Mouse (Mus musculus): ENCODE results near the gene Mcl1.
"Not testable (repeated sequence)": the region's sequence is repeated elsewhere in the genome, so short reads cannot be mapped to it uniquely, and the experiment has no call there.

Gene Mcl1

DNA sequence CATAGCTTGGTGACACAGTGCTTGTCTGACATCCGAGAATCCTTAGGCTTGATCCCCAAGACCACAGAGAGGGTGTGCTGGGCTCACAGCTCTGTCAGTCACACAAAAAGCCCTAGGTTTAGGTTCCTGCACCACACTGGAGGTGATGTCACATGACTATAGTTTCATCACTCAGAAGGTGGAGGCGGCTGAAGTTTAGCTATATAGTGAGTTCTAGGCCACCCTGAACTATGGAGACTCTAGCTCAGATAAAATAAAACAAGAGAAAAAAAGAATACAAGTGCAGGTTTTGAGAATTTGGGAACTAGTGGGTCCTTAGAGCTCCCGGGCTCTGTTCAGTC is 7.6 kb upstream of the Mcl1 start:
- DNase-seq: no peak

DNA sequence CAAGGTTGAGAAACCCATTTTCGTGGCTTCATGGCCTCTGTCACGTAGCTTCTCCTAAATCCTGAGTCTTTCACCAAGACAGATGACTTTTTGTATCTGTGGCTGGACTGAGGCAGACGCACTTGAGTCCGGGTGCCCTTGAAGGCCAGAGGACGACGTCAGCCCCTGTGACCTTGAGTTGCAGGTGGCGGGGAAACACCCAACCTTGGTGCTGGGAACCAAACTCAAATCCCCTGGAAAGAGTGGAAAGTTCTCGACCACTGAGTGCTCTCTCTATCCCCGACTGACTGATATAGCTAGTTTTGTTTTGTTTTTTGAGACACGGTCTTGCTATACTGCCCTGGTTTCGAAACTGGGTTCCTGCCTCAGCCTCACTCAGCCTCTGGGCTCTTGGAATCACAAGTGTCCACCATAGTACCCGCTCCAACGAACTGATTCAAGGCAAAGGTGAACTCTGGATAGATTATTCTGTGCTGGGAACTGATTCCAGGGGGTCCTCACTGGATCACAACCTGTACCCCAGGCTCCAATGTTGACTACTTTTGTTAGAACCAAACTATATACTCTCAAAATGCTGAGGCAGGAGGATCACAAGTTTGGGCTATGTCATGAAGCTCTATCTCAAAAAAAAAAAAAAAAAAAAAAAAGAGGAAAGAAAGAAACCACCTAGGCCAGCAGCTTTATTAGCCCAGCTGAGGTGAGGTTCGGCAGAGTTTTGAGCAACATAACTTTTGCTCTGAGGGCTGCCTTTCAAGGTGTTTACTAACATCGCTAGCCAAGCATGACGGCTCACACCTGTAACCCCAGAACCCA is 7.0 kb upstream of the Mcl1 start:
- no peak for DNase-seq

DNA sequence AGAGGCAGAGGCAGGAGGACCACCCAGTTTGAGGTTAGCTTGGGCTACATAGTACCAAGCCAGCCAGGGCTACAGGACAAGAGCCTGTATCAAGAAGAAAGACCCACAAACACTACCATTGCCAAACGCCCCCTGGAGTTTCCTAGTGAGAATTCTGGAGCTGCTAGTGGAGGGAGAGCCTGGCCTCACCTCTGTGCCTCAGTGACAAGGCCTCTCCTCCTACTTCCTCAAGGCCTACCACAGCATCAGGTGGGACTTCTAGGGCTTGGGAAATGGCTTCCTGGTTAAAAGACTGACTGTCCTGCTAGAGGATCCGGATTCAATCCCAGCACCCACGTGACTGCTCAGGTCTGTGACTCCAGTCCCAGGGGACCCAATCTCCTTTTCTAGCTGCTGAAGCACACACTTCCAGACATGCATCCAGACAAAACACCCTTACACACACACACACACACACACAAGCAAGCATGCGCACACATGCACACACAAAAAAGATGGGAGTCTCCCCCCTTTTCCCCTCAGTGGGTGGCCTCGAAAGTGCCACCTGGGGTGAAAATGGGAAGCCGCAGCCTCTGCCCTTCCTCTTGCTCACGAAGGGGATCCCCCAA is 6.3 kb upstream of the Mcl1 start:
- DNase-seq: peak; percentile 42

DNA sequence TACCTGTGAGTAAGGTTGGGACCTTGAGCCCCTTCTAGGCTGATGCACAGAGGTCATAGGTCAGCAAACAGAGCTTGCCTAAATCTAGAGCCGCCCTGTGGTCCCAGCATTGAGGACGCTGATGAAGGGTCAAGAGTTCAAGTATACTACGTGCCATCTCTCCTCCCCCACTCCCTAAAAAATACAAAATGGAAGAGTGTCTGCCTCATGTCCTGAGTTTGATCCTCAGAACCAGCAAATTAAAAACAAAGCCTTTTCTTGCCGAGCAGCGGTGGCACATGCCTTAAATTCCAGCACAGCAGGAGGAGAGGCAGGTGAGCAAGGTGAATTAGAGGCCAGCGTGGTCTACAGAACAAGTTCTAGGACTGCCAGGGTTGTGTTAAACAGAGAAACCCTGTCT is 5.7 kb upstream of the Mcl1 start:
- no peak for DNase-seq

DNA sequence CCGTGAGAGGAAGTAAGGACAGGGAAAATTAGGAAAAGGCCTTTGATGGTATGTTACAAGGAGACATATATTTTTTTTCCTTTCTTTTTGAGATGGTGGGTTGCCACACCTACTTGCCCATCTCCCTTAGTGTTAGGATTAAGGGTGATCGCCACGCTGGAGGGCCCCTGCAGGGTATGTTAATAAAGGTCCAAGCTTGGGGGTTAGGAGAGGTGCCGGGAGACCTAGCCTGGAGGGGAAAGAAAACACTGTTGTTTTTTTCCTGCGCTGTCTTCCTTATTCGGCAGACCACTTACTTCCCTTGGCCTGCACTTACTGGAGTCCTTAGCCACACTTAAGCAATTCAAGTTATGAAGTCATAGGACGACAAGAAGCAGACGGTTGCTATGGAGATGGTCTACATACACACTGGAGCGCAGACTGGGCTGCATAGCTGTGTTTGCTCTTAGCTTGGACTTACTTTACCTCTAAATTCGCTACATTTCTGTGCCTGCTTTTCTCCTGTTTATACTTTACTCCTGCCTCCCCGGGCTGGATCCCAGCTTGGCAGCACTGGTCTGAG is 5.0 kb upstream of the Mcl1 start:
- DNase-seq: no peak

DNA sequence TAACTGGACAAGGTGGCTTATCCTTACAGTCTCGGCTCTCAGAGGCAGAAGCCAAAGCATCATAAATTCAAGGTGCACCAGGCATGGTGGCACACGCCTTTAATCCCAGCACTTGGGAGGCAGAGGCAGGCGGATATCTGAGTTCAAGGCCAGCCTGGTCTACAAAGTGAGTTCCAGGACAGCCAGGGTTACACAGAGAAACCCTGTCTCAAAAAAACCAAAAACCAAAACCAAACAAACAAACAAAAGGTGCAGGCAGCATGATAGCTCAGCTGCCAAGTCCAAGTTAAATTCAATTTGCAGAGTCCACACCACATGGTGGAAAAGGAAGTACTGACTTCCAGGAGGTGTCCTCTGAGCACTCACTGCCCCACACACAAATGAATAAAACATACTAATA is 4.2 kb upstream of the Mcl1 start:
- DNase-seq: not testable (repeated sequence)

DNA sequence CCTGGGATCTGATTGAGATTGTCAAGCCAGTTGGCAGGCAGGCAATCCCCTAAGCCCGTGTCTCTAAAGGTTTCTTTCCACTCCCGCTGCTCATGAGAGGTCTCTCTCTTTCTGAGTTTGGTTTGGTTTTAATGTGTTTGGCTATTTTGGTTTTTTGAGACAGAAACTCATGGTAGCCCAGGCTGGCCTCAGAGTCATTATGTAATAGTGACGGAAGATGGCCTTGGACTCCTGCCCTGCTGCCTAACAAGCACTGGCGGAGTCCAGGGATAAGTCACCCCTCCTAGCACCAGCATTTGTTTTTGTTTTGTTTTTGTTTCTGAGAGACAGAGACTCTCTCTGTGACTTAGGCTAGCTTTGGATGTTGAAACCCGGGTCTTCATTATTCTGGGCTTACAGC is 3.2 kb upstream of the Mcl1 start:
- no peak for DNase-seq

DNA sequence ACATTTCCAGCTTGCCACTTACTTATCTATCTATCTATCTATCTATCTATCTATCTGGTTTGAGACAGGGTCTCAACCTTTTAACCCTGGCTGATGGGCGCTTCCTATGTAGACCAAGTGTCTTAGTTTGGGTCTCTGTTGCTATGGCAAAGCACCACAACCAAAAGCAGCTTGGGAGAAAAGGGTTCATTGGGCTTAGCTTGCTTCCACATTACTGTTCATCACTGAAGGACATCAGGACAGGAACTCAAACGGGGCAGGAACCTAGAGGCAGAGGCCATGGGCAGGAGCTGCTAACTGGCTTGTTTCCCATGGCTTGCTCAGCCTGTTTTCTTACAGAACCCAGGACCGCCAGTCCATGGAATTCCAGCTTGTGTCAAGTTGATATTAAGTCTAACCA is 1.5 kb upstream of the Mcl1 start:
- no peak for DNase-seq

DNA sequence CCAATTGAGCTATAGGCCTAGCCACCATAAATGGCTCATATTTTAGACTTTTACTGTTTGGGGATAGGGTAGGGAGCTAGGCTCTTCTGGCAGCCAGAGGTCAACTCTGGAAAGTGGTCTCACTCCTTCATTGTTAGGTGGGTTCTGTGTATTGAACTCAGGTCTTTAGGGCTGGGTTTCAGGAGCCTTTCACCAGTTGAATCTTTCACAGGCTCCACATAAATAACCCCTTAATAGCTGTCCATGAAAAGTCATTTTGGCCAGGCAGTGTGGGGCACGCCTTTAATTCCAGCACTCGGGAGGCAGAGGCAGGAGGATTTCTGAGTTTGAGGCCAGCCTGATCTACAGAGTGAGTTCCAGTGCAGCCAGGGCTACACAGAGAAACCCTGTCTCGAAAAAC is 877 bp upstream of the Mcl1 start:
- DNase-seq: no peak

DNA sequence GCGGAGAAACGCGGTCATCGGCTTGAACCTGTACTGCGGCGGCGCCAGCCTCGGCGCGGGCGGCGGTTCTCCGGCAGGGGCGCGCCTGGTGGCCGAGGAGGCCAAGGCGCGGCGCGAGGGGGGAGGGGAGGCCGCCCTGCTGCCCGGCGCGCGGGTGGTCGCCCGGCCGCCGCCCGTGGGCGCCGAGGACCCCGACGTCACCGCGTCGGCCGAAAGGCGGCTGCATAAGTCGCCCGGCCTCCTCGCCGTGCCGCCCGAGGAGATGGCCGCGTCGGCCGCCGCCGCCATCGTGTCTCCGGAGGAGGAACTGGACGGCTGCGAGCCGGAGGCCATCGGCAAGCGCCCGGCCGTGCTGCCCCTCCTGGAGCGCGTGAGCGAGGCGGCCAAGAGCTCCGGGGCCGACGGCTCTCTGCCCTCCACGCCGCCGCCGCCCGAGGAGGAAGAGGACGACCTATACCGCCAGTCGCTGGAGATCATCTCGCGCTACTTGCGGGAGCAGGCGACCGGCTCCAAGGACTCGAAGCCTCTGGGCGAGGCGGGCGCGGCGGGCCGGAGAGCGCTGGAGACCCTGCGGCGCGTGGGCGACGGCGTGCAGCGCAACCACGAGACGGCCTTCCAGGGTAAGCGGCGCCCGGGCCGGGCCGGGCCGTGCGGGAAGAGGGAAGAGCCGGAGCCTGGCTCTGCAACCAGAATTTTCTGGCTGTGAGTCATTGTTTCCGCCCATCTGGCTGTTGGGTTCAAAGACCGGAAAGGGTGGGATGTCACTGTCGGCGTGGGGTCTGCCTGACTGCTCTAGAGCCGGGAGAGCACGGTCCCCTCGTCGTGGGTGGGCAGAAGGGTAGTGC is 502 bp downstream of the Mcl1 start:
- peak; percentile 86 for DNase-seq

DNA sequence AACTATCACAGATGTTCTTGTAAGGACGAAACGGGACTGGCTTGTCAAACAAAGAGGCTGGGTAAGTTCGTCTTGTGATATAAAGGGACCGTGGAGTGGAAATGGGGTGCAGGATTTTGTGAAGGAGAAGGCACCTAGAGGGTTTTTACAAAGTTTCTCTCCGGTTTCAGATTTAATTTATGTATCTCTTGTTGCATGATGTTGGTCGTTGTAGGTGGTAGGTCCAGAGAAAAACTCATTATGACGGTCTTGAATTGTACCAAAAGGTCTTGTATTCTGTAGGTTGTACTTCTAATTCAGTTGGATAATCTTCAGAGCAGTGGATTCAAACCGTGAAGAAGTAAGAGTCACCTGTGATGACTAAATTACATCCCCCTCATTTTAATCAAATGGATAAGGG is 1.4 kb downstream of the Mcl1 start:
- no peak for DNase-seq

DNA sequence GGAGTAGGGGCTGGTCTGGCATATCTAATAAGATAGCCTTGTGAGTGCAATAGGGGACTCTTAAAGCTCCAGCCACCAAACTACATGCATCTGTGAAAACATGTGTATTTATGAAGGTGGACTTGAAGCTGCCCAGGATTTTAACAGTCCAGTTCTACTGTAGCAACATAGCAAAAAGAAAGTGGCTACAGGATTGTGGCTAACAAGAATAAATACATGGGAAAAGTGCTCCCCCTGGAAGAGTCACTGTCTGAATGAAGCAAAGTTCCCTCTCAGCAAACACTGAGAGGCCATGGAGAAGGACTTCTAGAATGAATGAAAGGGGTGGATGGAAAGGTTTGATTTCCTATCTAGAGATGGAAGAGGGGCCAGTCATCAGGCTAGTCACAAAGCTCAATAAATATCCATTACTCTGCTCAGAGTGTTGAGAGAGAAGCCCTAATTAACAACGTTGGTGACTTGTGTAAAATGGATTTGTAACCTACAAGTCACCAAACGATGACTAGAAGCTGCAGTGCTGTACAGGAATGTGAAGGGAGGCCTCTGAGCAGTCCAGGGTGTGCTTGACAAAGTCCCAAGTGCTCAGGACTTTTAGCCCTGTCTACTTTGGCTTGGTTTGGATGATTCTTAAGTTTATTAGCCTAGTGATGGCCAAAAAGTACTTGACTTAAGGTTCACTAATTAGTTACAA is 2.3 kb downstream of the Mcl1 start:
- no peak for DNase-seq

DNA sequence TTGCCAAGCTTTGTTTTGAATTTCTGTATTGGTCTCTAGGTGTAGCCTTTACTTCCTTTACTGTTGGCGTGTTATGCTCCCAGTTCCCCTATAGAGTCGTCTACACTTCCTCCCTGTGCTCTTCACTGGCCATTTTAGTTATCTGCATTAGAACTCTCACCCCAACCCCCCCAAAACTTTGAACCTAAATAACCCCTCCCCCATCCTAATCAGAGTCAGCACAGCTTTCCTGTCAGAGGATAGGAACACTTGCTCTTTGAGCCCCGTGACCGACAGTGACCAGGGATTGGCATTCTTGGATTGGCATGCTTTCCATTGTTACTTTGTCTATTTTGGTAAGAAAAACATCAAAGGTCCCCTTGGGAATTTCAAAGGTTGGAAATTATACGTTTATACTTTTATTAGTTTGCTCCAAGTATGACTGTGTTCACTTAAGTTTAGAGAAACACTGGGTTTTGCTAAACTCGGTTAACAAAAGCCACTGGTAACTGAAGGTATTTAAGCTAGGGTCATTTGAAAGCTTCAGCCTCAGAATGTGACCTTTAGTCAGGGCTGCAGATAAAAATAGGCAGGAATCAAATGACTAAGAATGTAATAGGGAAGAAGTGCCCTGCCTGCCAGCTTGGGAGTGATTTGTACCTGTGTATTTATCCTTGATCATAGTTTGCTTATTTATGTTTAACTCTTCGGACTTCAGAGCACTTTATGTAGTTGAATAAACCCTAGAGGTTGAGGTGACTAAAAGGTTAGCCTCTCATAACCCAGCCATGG is 3.5 kb downstream of the Mcl1 start:
- peak; percentile 4 for DNase-seq

DNA sequence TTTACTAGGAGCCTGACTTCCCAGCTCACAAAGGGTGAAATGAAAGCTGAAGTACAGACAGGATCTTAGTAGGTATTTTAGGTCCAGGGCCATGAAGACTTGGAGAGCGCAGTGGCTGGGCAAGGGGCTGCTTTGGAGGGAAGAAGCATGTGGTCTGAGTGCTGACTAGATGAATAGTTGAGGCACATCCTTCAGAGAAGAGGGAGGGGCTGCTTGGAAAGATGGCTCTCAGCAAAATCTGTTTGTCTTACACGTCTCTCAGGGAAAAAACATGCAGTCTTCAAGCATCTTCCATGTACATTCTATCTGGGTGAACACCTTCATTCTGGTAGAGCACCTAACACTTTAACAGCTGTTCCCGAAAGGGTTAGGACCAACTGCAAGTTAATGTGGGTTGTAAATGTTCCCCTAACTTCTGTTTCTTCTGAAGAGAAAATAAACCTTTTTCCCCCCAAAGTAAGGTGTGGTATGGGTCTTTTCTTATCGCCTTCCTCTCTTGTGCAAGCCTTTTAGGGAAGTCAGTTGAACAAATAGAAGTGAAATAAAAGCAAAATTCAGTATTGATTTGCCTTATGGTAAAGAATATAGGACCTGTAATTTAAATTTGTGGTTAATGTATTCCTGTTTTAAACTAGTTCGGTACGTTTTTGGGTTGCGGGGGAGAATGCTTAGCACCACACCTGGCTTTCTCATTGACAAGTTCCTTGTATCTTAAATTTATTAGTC is 4.3 kb downstream of the Mcl1 start:
- peak; percentile 9 for DNase-seq

DNA sequence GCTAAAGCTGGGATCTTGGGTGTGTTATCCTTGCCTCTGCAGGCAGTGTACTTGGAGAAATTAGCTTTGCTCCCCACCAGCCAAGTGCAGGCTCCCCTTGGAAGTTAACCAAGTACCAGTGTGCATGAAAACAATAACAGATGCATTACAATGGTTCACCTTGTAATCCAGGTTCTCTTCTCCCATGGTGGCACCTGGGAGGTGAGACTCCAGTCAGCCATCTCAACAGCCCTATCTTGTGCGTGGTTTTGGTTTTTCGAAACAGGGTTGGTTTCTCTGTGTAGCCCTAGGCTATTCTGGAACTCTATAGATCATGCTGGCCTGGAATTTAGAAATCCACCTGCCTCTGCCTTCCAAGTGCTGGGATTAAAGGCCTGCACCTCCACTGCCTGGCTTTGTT is 4.9 kb downstream of the Mcl1 start:
- peak; percentile 4 for DNase-seq

DNA sequence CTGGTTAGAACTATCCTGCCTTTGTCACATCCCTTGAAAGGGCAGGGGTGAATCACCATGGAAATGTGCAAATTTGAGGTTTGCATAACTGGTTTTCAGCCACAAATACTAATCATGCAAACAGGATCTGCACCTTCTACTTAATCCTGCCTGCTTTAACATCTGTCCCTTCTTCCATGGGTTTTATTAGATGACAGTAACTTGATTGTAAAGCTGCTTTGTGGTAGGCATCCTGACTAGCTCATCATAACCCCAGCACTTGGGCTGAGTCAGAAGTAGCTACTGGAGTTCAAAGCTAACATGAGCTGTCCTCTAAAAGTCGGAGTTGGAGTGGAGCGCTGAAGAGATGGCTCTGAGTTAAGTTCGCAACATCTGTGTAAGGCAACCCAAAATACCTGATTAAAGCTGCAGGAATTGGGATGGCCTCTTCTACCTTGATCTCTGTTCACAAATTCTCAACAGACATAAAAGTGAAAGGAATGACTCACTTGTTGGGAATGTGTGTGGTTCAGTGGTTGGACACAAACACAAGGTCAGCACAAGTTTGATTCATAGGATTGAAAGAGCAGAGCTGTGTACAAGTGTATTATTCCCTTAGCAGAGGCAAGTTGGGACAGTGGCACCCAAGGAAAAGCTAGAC is 5.5 kb downstream of the Mcl1 start:
- DNase-seq: peak; percentile 6

DNA sequence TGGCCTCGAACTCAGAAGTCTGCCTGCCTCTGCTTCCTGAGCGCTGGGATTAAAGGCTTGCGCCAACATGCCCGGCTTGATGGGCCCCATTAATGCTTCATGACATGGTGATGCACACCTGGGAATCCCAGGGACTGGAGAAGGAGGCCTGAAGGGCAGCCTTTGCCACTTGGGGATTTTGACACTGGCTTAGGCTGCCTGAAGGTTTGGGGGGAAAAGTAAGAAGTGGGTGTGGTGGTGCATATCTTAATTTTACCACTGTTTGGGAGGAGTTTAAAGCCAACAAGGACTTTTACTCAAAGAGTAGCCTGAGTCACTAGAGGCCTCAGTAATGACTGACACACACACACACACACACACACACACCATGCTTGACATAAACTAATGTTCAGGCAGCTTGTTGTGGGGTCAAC is 6.4 kb downstream of the Mcl1 start:
- DNase-seq: peak; percentile 11

DNA sequence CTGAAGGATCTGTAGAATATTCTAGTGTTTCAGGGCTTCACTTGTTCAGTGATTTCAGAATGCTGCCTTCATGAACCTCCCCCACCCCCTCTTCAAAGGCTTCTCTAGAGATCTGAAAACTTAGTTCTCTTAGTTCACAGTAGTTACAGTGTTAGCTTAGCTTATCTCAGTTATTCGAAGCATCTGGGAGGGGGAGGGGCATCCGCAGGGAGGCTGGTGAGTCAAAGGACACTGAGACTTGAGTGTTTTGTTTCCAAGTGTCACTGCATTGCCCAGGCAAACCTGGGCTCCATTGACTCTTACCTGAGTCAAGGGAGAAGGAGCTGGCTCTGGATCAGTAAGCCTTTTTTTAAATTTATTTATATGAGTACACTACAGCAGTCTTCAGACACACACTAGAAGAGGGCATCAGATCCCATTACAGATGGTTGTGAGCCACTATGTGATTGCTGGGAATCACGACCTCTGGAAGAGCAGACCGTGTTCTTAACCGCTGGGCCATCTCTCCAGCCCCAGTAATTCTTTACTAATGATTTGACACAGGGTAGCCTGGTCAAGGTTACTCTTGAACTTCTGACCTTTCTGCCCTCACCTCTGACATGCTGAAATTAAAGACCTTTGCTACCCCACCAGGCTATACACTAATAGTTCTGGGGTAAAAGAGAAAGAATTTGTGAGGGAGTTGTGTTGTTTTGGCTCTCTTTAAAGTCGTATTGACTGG is 7.7 kb downstream of the Mcl1 start:
- peak; percentile 89 for DNase-seq

DNA sequence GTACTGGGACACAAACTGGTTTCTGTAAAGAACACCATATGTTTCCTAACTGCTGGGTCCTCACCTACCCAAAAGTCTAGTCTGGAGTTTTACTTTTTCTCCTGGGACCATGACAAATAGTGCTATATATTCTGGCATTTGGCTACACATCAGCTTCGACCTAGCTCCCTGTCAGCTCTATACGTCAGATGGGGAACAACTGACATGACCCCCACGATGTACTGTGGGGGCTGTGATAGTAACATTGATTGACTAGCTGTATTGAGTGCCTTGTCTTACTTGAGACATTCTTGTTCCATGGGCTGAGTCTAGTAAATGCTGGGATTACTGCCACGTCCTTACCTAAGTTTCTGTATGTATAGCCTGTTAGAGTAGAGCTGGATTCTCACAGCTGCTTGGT is 8.9 kb downstream of the Mcl1 start:
- DNase-seq: peak; percentile 5

DNA sequence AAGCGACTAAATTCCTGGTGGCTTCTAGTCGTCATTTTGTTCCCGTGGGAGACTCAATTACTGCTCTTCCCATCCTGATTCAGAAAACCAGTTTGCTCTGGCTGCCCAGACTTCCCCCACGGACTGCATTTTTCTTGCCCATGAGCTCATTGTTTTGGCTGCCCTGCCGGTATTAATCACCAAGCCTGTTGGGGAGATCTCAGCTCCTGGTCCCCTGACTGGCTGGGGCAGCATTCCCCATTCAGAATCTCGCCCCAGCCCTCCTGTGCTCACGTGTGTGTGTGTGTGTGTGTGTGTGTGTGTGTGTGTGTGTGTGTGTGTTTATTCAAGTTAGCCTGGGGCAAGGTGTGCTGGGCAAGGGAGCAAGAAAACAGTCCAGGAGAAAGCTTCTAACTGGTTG is 9.4 kb downstream of the Mcl1 start:
- DNase-seq: peak; percentile 24
